Mouse (Mus musculus) MEL (cell line): ENCODE results near the gene 1700122O11Rik.

ENCODE experiments used
- CTCF ChIP-seq, 3 experiments: IDR thresholded peaks in 2 of 3; conservative IDR thresholded peaks in 1 of 3; 2 replicates each; pipeline ENCODE4 v1.5.1; 2011 to 2012; ENCODE audit warnings: low read length in 3 of 3, low read depth in 2 of 3, mild to moderate bottlenecking in 2 of 3, improper control_type of control experiment in 1 of 3, inconsistent platforms in 1 of 3, mixed read lengths in 1 of 3, moderate library complexity in 1 of 3; ENCODE audit not compliant: control insufficient read depth in 1 of 3, insufficient read depth in 1 of 3, poor library complexity in 1 of 3, severe bottlenecking in 1 of 3
- E2F4 ChIP-seq: IDR thresholded peaks from 2 replicates; pipeline ENCODE4 v1.6.1; 2011; ENCODE audit warnings: low read depth, low read length, improper control_type of control experiment, borderline replicate concordance
- ELF1 ChIP-seq: IDR thresholded peaks from 2 replicates; pipeline ENCODE4 v1.6.1; 2014; ENCODE audit warnings: low read depth, mild to moderate bottlenecking, inconsistent platforms, low read length, improper control_type of control experiment, moderate library complexity
- GATA1 ChIP-seq: IDR thresholded peaks from 2 replicates; pipeline ENCODE4 v1.6.1; 2011; ENCODE audit warnings: low read depth, low read length, improper control_type of control experiment
- HCFC1 ChIP-seq: IDR thresholded peaks from 2 replicates; pipeline ENCODE4 v1.6.1; 2012; ENCODE audit warnings: low read depth, mild to moderate bottlenecking, inconsistent platforms, low read length, improper control_type of control experiment, moderate library complexity
- JUND ChIP-seq: IDR thresholded peaks from 2 replicates; pipeline ENCODE4 v1.6.1; 2011; ENCODE audit warnings: low read depth, mild to moderate bottlenecking, improper control_type of control experiment, low read length
- NELFE ChIP-seq: IDR thresholded peaks from 2 replicates; pipeline ENCODE4 v1.6.1; 2011; ENCODE audit warnings: low read depth, low read length, improper control_type of control experiment
- POLR2A ChIP-seq, 2 experiments: IDR thresholded peaks; 2 replicates each; pipeline ENCODE4 v1.6.1; 2011 to 2012; ENCODE audit warnings: low read length in 2 of 2, mild to moderate bottlenecking in 2 of 2, control low read depth in 1 of 2, improper control_type of control experiment in 1 of 2, low read depth in 1 of 2, moderate library complexity in 1 of 2; ENCODE audit not compliant: control insufficient read depth in 1 of 2, insufficient read depth in 1 of 2, poor library complexity in 1 of 2
- SMC3 ChIP-seq: IDR thresholded peaks from 2 replicates; pipeline ENCODE4 v1.6.1; 2011; ENCODE audit warnings: low read depth, low read length, improper control_type of control experiment
- TAL1 ChIP-seq: IDR thresholded peaks from 2 replicates; pipeline ENCODE4 v1.6.1; 2012; ENCODE audit warnings: mild to moderate bottlenecking, inconsistent platforms, low read length, moderate library complexity, mixed read lengths
- USF1 ChIP-seq: IDR thresholded peaks from 2 replicates; pipeline ENCODE4 v1.6.1; 2014; ENCODE audit warnings: low read depth, mild to moderate bottlenecking, inconsistent platforms, low read length, improper control_type of control experiment, moderate library complexity
- ZC3H11A ChIP-seq: IDR thresholded peaks from 2 replicates; pipeline ENCODE4 v1.6.1; 2012; ENCODE audit warnings: low read depth, mild to moderate bottlenecking, inconsistent platforms, low read length, improper control_type of control experiment
- ZKSCAN1 ChIP-seq: IDR thresholded peaks from 2 replicates; pipeline ENCODE4 v1.6.1; 2012; ENCODE audit warnings: low read depth, mild to moderate bottlenecking, inconsistent platforms, low read length, improper control_type of control experiment, moderate library complexity
- ZNF384 ChIP-seq: IDR thresholded peaks from 2 replicates; pipeline ENCODE4 v1.6.1; 2012; ENCODE audit warnings: low read depth, mild to moderate bottlenecking, inconsistent platforms, low read length, improper control_type of control experiment

DNA sequence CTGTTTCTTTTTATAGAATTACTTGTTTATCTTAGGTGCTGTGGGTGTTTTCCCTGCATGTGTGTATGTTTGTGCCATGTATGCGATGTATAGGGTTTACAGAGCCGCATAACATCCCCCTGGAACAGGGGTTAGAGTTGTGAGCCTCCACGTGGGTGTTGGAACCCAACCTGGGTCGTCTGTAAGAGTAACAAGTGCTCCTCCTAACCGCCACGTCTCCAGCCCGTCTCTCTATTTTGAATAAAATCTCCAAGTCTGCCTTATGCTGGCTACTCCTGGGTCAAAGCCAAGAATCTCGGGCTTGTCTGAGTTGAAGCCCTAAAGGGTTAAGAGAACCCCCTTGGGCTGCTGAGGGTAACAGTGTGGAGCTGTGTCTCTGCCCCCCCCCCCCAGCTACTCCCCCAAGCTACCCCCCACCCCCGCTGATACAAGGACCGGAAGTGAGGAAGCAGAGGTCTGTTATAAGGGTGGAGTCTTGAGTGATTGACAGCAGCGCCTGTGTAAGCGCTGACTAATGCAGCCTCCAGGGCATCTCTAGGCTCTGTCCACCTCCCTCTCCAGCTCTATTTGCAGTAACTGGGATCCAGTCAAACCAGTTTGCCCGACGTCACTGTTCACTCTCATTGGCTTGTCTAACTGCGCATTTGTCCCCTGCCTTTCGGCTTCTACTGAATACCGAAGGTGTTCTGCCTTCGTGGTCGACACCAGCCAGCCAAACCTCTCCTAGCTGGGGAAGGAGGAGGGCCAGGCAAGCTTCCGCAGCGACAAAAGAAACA is 36.3 kb downstream of the 1700122O11Rik start:
- TF ChIP-seq JUND (no peak), ZC3H11A (no peak), TAL1 (no peak), E2F4 (no peak), NELFE (no peak), ELF1 (no peak), POLR2A (IDR thresholded peaks at IDR 0.05; ENCODE audit: control insufficient read depth in 1 of 2, insufficient read depth in 1 of 2, low read depth in 1 of 2, low read length in 2 of 2, poor library complexity in 1 of 2) (no peak), HCFC1 (no peak), ZKSCAN1 (no peak), CTCF (IDR thresholded peaks at IDR 0.05 in 2 of 3, conservative IDR thresholded peaks at IDR 0.05 in 1 of 3; ENCODE audit: control insufficient read depth in 1 of 3, insufficient read depth in 1 of 3, low read depth in 2 of 3, low read length in 3 of 3, poor library complexity in 1 of 3, severe bottlenecking in 1 of 3) (no peak), GATA1 (no peak), ZNF384 (no peak), SMC3 (no peak), USF1 (no peak)
